Mouse (Mus musculus) testis, adult 2 months (tissue): ENCODE results near the gene 1600015I10Rik.

Source experiments
- CTCF ChIP-seq: fragments of 200-500 bp; IDR thresholded peaks from 2 replicates; pipeline ENCODE4 v1.5.1; 2012; ENCODE audit warnings: low read depth, mild to moderate bottlenecking, inconsistent platforms, low read length, moderate library complexity; ENCODE audit not compliant: control insufficient read depth, insufficient read depth, insufficient replicate concordance
- POLR2A ChIP-seq: fragments of 200-500 bp; IDR thresholded peaks from 2 replicates; pipeline ENCODE4 v1.6.1; 2012; ENCODE audit warnings: low read depth, mild to moderate bottlenecking, inconsistent platforms, low read length, moderate library complexity; ENCODE audit not compliant: control insufficient read depth

DNA sequence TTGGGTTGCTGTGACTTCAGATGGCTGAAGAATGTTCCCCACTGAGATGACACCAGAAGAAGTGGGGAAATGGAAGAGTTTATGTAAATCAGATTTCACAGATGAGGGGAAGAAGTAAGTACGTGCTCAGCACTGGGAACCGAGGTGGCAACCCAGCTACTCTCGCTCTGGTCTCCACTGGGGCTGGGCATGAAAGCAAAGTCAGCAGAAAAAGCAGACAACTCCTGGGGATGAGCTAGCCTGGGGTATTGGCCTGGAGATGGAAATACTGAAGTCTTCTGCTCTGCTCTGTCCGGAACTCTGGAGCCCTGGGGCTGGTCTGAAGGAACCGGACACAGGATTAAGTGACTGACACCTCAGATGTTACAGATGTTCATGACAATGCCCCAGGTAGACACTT, 24.5 kb downstream of the 1600015I10Rik start:
- TF ChIP-seq CTCF: no peak
- TF ChIP-seq POLR2A: no peak
